Mouse (Mus musculus): Measurements from ENCODE around the gene Sh3bp2. TPM values are rescaled to one million over a fixed set of nuclear protein-coding genes. Genes with fewer than 3 reads are reported as not detected.

Sh3bp2 gene
- total RNA-seq, 2 experiments from 2014 or later: 0.82 to 1.5 TPM

DNA sequence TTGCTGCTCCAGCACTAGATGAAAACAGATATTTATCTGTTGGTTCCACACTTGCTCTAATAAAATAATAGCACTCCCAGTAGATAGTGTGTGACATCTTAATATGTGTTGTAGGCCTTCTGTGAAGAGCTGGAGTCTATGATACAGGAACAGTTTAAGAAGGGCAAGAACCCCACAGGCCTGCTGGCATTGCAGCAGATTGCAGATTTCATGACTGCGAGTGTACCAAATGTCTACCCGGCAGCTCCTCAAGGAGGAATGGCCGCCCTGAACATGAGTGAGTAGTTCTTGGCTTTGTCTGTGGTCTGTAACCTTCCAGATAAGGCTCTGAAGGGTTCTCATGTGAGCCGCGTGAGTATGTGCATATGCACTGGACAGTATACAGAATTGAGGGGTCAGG is 78.9 kb downstream of the Sh3bp2 start:
- intact Hi-C loops (cut with DNase I): no loop called here
- DNase-seq: no peak

DNA sequence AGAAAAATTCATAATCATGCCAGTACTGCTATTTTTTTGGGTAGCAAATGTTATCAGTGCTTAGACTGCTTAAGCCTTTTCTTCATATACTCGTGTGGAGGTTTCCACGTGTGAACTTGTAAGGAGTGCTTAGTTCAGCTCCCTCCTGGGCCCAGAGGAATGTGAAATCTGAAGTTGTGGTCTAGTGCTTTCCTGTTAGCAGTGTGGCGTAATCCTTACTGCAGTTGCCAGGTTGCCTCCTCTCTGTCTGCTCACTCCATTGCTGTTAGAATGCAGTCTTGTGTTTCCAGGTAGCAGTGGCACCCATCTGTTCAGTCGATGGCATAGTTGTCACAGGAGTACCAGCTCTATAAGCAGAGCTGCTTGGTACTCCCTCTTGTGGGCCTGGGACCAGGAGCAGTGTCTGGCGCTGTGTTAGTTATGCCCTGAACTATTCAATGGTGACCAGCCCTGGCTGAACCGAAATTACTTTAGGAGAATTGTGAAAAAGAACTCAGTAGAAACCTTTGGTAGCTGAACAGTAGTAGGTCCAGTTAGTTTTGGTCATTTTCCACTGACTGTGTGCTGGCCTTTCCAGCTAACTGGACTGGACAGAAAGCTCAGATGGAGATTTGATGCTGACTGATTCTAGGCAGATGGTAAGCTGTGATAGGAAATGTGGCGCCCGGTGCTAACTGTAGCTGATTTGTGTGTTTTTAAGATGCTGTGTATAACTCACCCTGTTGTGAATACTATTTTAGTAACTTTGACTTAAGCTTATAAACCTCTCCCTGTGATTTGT is 81.7 kb downstream of the Sh3bp2 start:
- DNase-seq: no peak
- intact Hi-C loops (cut with DNase I): no loop called here

GRCm38 (mm10) chr5:34608226-34608625 is 82.6 kb downstream of the Sh3bp2 start:
- DNase-seq: no peak
- intact Hi-C loops (cut with DNase I): no loop called here

- intact Hi-C loops (cut with DNase I): no loop called here
- no peak for DNase-seq
Measured at GRCm38 (mm10) chr5:34609966-34610365, 84.3 kb downstream of the Sh3bp2 start.

Small RNA genes within 50 kb of the gene (microRNA-seq; reads per million reads assigned to microRNA genes)
- 0 to 1.1 reads per million in 2 experiments for gene Mir7036b

Other genes with a start within 250 kb of the Sh3bp2 start
- 1 to 10 TPM; 1.0 to 1.2 TPM for gene Zfyve28, start 237.4 kb upstream of the Sh3bp2 start, total RNA-seq (2021)
- not detected for gene Cfap99, start 237.2 kb upstream of the Sh3bp2 start, total RNA-seq (2021)
- gene Rnf4, start 189.5 kb upstream of the Sh3bp2 start, total RNA-seq (2021): 10 to 100 TPM; 16.6 to 18.4 TPM
- 10 to 100 TPM; 12.3 to 13.4 TPM for gene Fam193a, start 155.9 kb upstream of the Sh3bp2 start, total RNA-seq (2021)
- 1 to 10 TPM; 3.0 to 3.2 TPM for gene Tnip2, start 11.8 kb upstream of the Sh3bp2 start, total RNA-seq (2021)
- 10 to 100 TPM; 58.7 to 67.4 TPM for gene Add1, start 47.8 kb downstream of the Sh3bp2 start, total RNA-seq (2021)
- gene Mfsd10, start 111.4 kb downstream of the Sh3bp2 start, total RNA-seq (2021): 1 to 10 TPM; 3.2 to 4.2 TPM
- 10 to 100 TPM; 10.8 to 17.1 TPM for gene Nop14, start 134.3 kb downstream of the Sh3bp2 start, total RNA-seq (2021)
- gene Grk4, start 134.5 kb downstream of the Sh3bp2 start, total RNA-seq (2021): 1 to 10 TPM; 1.4 to 1.6 TPM
- 1 to 10 TPM; 5.9 to 7.0 TPM for gene Htt, start 235.9 kb downstream of the Sh3bp2 start, total RNA-seq (2021)

All from gastrocnemius, postnatal 36 days (tissue).